Mouse (Mus musculus) forebrain, embryonic 12.5 days (tissue): ENCODE data around the gene Ppp6r2. TPM values are rescaled to one million over a fixed set of nuclear protein-coding genes. Genes with fewer than 3 reads are reported as not detected.
A peak's percentile ranks its signal among the peaks of the same experiment; 100 is the strongest.

Experiments
- ATAC-seq: fragments of 200-750 bp; cut with Nextera tagmentation; 2 replicates; pipeline ENCODE4 v1.8.0; 2017; ENCODE audit warnings: moderate TSS enrichment; ENCODE audit not compliant: low FRiP score
- H3K27ac ChIP-seq: fragments of 300-500 bp; sonication (generic); 2 replicates; pipeline ENCODE4 v1.5.1; 2016; ENCODE audit warnings: mild to moderate bottlenecking
- H3K27me3 ChIP-seq: fragments of 300-500 bp; sonication (generic); 2 replicates; pipeline ENCODE4 v1.6.1; 2016; ENCODE audit warnings: mild to moderate bottlenecking
- H3K36me3 ChIP-seq: fragments of 300-500 bp; sonication (generic); replicated peaks from 2 replicates; pipeline ENCODE4 v1.6.1; 2016; ENCODE audit warnings: mild to moderate bottlenecking
- H3K4me1 ChIP-seq: fragments of 300-500 bp; sonication (generic); 2 replicates; pipeline ENCODE4 v1.6.1; 2016
- H3K4me2 ChIP-seq: fragments of 300-500 bp; sonication (generic); 2 replicates; pipeline ENCODE4 v1.6.1; 2016; ENCODE audit warnings: mild to moderate bottlenecking, moderate library complexity
- H3K4me3 ChIP-seq: fragments of 300-500 bp; sonication (generic); replicated peaks from 2 replicates; pipeline ENCODE4 v1.5.1; 2016; ENCODE audit warnings: mild to moderate bottlenecking
- H3K9ac ChIP-seq: fragments of 300-500 bp; sonication (generic); 2 replicates; pipeline ENCODE4 v1.6.1; 2016; ENCODE audit warnings: mild to moderate bottlenecking
- H3K9me3 ChIP-seq: fragments of 300-500 bp; sonication (generic); 2 replicates; pipeline ENCODE4 v1.6.1; 2016
- WGBS: fragments of 180-500 bp; shearing (Covaris S2); methylation state at CpG from one replicate; pipeline ENCODE4 v1.1.7; 2016; 5-methylcytosine and 5-hydroxymethylcytosine counted together
- polyA plus RNA-seq: library from polyadenylated mRNA; unstranded; fragments of >200 nt; fragmentation: Nextera tagmentation; extraction: Ambion mirVana; gene quantifications from 2 replicates; pipeline ENCODE4 v1.2.1, GENCODE M21; 2016

Gene Ppp6r2
- polyA plus RNA-seq = 47.1 and 57.2 TPM in 2 replicates

DNA sequence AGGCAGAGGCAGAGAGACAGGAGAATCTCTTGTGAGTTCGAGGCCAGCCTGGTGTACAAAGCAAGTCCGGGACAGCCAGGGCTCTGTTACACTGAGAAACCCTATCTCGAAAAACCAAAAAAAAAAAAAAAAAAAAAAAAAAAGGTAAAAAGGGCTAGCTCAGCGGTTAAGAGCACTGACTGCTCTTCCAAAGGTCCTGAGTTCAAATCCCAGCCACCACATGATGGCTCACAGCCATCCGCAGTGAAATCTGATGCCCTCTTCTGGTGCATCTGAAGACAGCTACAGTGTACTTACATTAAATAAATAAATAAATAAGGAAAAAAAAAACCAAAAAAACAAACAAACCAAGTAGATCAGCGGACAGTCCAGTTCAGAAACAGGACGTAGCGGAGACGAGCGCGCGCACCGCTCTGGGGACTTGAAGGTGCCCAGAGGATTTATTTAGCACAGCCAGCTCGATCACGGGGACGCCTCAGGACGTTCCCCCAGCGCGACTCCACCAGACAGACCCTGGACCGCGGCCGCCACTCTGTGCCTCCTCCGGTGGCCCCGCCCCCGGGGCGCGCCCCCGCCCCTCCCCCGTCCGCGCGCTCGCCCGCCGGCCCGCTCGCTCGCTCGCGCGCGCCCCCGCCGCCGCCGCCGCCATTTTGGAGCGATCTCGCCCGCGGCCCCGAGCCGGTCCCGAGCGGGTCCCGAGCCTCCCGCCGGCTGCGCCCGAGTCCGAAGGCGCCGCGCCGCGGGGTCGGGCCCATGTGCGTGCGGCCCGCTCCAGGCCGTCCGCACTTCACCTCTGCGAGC, at the start of gene Ppp6r2:
Gene Ppp6r2 (plus strand): TSS at position 639 of the 801 bp plus-strand sequence.
- Histone ChIP-seq H3K9me3 (no peaks in the 10 kb centered on the region), H3K4me3 (peak within 1 kb of the TSS; percentile 83), H3K4me1 (peaks cover 22% of the 10 kb centered on the region), H3K4me2 (peak within 1 kb of the TSS; percentile 83), H3K36me3 (peaks cover 8% of the 10 kb centered on the region), H3K27ac (peak within 1 kb of the TSS; percentile 92), H3K9ac (peak within 1 kb of the TSS; percentile 98), H3K27me3 (no peaks in the 10 kb centered on the region)
- WGBS = 3% methylated on average over 73 of the region's 73 CpGs
- ATAC-seq = peak; percentile 89

DNA sequence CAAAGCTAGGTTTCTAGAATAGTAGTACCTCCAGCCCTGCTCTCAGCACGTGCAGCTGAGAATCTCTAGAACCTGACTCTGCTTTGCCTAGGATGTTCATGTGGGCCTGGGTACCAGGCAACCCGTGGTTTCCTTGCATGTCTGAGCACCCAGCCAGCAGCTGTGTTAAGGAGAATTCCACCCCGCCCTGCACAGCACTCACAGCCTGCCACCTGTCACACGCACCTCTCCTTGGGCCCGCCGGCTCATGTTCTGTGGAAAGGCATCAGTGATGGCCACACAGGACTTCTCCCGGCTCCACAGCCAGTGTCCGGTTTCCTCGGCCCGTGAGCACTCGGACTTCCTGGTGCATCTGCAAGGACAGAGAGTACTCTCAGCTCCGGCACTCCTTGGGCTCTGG, 45.9 kb upstream of the Ppp6r2 start:
- WGBS = 95% methylated on average over 12 of the region's 12 CpGs
- Histone ChIP-seq H3K27me3 (no peaks in the 10 kb centered on the region), H3K27ac (no peak overlapping the region), H3K9me3 (no peaks in the 10 kb centered on the region), H3K36me3 (peaks cover 96% of the 10 kb centered on the region), H3K4me2 (no peak overlapping the region), H3K4me1 (peaks cover 18% of the 10 kb centered on the region), H3K9ac (no peak overlapping the region), H3K4me3 (no peak overlapping the region)
- ATAC-seq = no peak

DNA sequence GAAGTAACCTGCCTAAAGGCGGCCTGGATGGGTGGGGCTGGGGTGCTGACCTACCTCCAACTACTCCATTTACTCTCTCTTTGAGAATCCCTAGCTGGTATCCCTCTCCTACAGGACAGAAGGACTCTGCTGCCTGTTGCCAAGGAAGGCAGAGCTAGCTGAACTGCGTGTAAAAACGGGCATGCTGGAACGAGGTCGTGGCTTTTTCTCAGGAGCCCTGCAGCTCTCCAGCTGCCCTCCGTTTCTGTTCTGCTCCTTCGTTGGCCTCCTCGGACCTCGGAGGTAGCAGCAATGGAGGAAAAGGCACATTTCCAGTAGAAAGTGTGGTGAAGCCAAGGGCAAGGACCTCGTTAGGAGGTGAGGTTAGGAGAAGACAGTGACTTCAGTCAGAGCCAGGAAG, 42.4 kb upstream of the Ppp6r2 start:
- ATAC-seq = no peak
- peak overlapping the region; percentile 26 for H3K4me2 ChIP-seq
- no peaks in the 10 kb centered on the region for H3K27me3 ChIP-seq
- H3K27ac ChIP-seq = peak overlapping the region; percentile 65
- 62% methylated on average over 10 of the region's 10 CpGs for WGBS
- H3K4me1 ChIP-seq = peaks cover 51% of the 10 kb centered on the region
- H3K9me3 ChIP-seq = no peaks in the 10 kb centered on the region
- H3K4me3 ChIP-seq = no peak overlapping the region
- peaks cover 66% of the 10 kb centered on the region for H3K36me3 ChIP-seq
- H3K9ac ChIP-seq = no peak overlapping the region

DNA sequence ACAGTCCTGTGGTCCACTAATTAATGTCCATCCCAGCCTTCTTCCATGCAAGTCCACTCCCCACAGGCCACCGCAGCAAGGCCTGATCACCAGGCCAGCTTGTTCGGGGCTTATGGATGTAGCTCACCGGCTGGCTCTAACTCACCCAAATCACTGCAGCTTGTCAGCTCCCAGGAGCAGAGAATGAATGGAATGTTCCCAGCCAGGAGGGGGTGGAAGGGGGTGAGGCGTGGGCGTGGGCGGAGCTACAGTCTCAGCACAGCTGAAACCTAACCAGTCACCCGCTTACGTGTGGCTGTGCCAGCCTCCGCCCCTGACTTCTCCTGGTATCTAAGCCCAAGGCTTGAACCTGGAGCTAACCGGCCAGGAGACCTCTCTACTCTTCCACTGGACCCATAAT, 41.9 kb upstream of the Ppp6r2 start:
- no peaks in the 10 kb centered on the region for H3K9me3 ChIP-seq
- peak; percentile 62 for ATAC-seq
- peaks cover 61% of the 10 kb centered on the region for H3K36me3 ChIP-seq
- H3K4me1 ChIP-seq = peaks cover 56% of the 10 kb centered on the region
- 4% methylated on average over 10 of the region's 10 CpGs for WGBS
- peak overlapping the region; percentile 26 for H3K4me2 ChIP-seq
- H3K27me3 ChIP-seq = no peaks in the 10 kb centered on the region
- H3K9ac ChIP-seq = peak overlapping the region; percentile 36
- H3K4me3 ChIP-seq = no peak overlapping the region
- peak overlapping the region; percentile 65 for H3K27ac ChIP-seq

DNA sequence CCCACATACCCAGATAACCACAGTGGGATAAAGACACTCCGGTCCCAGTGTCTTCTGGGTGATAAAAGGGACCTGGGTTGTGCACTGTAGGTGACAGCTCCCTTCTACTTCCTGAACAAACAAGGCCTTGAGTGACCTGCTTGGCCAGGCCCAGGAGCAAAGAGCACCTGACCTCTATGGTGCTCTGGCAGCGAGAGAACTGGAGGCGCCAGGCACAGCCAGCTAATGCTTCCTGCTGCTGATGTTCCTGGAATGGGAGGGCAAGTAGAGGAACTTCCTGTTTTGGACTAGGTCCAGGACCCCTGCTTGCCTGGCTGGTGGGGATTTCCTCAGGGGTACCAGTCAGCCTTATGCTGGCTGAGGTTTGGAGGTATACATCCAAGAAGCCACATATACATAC, 41.3 kb upstream of the Ppp6r2 start:
- no peak overlapping the region for H3K4me3 ChIP-seq
- 80% methylated on average over 3 of the region's 3 CpGs for whole genome bisulfite sequencing
- no peak overlapping the region for H3K9ac ChIP-seq
- H3K27me3 ChIP-seq = no peaks in the 10 kb centered on the region
- peaks cover 54% of the 10 kb centered on the region for H3K36me3 ChIP-seq
- no peak for ATAC-seq
- H3K27ac ChIP-seq = no peak overlapping the region
- H3K4me1 ChIP-seq = peaks cover 63% of the 10 kb centered on the region
- H3K9me3 ChIP-seq = no peaks in the 10 kb centered on the region
- H3K4me2 ChIP-seq = no peak overlapping the region

DNA sequence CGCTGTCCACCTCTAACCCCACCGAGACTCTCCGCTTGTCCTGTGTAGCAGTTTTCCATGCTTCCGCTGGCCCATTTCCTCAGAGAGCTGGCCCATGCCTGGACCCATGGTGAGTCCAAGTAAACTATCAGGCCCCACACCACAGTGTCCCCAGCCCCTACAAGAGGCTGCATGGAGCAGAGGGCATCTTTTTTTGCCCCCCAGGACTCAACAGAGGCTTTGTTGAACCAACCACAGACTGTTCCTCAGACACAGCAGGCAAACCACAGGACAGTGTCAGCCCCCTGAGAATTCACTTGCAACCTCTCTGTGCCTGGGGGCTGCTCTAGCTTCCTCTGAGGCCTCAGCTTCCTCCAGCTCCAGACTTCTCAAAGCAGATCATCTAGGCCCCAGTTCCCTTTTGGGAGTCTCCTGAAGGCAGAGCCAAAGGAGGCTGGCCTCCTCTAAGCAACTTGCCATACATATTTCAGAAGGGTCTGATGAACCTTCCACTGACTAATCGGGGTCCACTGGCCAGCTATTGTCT, 39.8 kb upstream of the Ppp6r2 start:
- ATAC-seq = no peak
- H3K4me1 ChIP-seq = peaks cover 78% of the 10 kb centered on the region

DNA sequence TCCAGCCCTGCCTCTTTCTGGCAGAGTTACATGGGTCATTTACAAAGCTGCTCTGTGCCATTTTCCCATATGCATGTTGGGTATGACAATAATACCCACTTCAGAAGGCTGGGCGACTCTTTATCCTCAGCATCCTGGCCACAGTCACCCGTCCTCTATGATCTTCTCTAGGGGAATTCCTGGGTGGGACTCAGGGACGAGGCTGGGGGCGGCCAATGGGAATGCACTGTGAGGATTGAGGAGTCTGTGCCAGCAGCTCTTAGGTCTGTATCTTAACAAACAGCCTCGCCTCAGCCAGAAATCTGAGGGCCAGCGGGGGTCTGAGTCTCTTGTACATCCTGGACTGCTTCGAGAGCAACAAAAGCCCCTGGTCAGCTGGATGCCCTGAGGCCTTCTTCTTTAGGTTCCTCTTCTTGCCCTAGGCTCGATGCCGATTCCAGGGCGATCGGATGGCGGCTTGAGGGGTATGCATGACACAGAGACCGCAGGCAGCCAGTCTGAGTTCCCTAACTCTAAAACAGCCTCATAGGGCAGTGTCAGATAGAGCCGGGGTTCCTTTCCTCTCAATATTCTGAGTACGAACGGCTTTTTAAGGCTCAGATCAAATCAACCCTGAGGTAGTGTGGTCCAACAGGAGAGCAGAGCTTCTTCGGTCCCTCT, 38.9 kb upstream of the Ppp6r2 start:
- Histone ChIP-seq H3K9ac (peak overlapping the region; percentile 68), H3K4me2 (peak overlapping the region; percentile 92), H3K9me3 (no peaks in the 10 kb centered on the region), H3K27ac (peak overlapping the region; percentile 86), H3K27me3 (no peaks in the 10 kb centered on the region), H3K36me3 (peaks cover 33% of the 10 kb centered on the region), H3K4me1 (peaks cover 86% of the 10 kb centered on the region), H3K4me3 (peak overlapping the region; percentile 49)
- no peak for ATAC-seq
- 23% methylated on average over 17 of the region's 17 CpGs for WGBS

More for the DNA sequence above, 39.8 kb upstream of the Ppp6r2 start:
- no peak overlapping the region for H3K4me3 ChIP-seq
- WGBS = 94% methylated on average over 5 of the region's 5 CpGs
- H3K4me2 ChIP-seq = peak overlapping the region; percentile 8
- no peak overlapping the region; the same call in 1 of the 2 replicates for H3K27ac ChIP-seq
- no peaks in the 10 kb centered on the region for H3K27me3 ChIP-seq
- peaks cover 39% of the 10 kb centered on the region for H3K36me3 ChIP-seq
- no peaks in the 10 kb centered on the region for H3K9me3 ChIP-seq
- no peak overlapping the region for H3K9ac ChIP-seq

DNA sequence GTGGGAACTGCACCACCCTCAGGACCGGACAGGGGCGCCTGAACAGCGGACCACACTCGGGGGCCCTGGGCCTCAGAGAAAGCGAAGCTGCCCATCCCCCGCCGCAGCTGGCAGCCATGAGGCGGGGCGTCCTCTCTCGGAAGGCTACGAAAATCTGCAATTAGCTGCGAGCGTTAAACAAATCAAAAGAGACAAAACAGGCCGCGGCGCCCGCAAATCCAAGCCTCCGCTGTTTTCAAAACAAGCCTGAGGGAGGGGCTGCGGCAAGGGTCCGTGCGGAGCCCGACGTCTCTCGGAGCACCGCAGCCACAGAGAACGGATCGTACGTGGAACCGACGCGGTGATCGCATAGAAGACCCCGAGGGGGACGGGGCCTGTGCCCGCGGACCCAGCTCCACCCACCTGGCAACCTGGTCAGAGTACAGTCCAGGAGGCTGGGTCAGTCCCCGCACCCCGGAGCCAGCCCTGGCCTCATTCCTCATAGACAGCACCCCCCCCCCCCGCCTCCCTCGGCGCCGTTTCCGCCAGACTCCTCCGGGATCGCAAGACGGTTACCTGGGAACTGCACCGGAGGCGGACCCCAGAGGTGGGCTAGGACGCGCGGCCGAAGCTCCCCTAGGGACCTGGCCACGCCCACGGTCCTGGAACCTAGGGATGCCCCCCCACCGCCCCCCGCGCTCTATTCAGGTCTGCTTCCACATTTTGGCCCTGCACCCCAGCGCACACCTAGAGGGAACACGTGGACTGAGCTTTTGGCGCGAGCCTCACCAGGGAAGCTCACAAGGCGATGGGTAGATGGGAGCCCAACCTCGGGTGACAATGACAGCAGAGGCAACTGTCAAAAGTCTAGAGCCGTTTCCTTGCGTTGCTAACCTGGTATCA, 38.1 kb upstream of the Ppp6r2 start:
- WGBS = under 1% methylated on average over 62 of the region's 65 CpGs

DNA sequence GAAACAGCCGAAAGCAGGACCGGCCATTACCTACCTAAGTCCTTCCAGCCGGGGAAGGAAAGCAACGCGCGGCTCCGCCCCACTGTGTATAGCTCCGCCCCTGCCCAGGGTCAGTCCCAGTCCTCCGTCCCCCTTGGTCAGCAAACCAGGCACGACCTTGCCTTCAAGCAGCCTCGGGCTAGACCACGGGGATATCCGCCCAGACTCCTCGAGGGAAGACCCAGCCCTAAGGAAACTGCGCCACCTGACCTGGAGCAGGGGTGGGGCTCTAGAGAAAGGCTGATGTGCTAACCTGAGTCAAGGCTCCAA, 37.5 kb upstream of the Ppp6r2 start:
- Histone ChIP-seq H3K9ac (peak overlapping the region; percentile 68), H3K4me1 (peaks cover 98% of the 10 kb centered on the region), H3K27me3 (no peaks in the 10 kb centered on the region), H3K4me2 (peak overlapping the region; percentile 92), H3K4me3 (peak overlapping the region; percentile 49), H3K27ac (no peak overlapping the region), H3K9me3 (no peaks in the 10 kb centered on the region), H3K36me3 (peaks cover 19% of the 10 kb centered on the region)
- peak; percentile 45 for ATAC-seq
- 1% methylated on average over 15 of the region's 15 CpGs for WGBS

More for the DNA sequence above, 38.1 kb upstream of the Ppp6r2 start:
- H3K27ac ChIP-seq = peak overlapping the region; percentile 86
- H3K27me3 ChIP-seq = no peaks in the 10 kb centered on the region
- peak overlapping the region; percentile 49 for H3K4me3 ChIP-seq
- H3K36me3 ChIP-seq = peaks cover 25% of the 10 kb centered on the region
- H3K4me1 ChIP-seq = peaks cover 95% of the 10 kb centered on the region
- H3K9me3 ChIP-seq = no peaks in the 10 kb centered on the region
- H3K4me2 ChIP-seq = peak overlapping the region; percentile 92
- H3K9ac ChIP-seq = peak overlapping the region; percentile 68
- ATAC-seq = peak; percentile 65

DNA sequence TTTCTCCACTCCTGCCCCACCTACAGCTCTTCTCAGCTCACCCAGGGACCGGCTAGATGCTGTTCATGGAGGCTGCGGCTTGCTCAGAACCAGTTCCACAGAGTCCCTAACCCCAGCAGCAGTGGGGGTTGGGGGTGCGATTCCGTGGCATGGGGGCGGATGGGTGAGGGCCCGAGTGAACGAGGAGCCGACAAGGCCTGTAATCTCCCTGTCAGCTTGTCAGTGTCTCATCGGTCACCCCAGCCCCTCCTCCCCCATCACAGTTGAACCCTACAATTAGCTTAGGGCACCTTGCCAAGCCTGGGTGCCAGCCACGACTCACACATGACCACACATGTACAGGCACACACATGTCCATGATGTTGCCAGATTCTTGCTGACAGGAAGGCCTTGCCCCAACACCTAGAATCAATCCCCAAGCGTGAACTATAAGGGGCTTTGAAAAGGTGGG, 36.4 kb upstream of the Ppp6r2 start:
- Histone ChIP-seq H3K4me3 (no peak overlapping the region), H3K9ac (no peak overlapping the region), H3K4me1 (peaks cover 98% of the 10 kb centered on the region), H3K27ac (no peak overlapping the region), H3K36me3 (peaks cover 10% of the 10 kb centered on the region), H3K9me3 (no peaks in the 10 kb centered on the region), H3K27me3 (no peaks in the 10 kb centered on the region), H3K4me2 (peak overlapping the region; percentile 92)
- WGBS = 56% methylated on average over 11 of the region's 11 CpGs
- ATAC-seq = no peak

DNA sequence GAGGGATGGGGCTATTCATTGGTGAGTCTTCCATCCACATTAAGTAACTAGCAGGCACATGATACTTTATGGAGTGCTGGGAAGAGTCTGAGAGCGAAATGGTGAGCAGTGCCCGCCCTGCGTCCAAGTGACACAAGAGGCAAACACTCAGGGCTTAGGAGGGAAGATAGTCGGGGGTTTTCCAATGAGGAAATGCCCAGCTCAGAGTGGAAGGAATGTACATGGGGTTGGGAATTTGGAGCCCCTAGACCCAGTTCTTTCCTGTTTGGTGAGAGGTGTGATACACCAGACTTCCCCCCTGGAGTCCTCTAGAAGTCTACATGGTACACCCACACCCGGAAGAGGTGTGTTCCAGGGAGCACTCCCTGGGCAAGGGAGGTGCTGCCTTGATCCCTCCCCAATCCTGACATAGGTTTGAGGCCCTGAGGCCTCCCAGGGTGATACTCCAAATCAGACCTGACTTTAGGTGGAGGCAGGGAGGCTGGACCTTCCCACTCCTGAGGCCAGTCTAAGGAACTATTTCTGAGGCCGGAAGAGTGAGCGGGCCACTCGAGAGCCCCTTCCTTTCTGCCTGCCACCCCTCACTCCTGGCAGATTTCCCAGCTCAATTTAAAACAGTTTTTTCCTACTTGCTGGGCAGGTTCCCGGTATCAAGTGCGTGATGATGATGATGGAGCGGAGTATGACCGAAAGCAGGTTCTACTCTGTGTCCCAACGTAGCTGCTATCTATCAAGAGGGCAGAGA, 35.8 kb upstream of the Ppp6r2 start:
- Histone ChIP-seq H3K4me1 (peaks cover 93% of the 10 kb centered on the region), H3K4me2 (no peak overlapping the region), H3K4me3 (no peak overlapping the region), H3K36me3 (peaks cover 6% of the 10 kb centered on the region; the same call in 1 of the 2 replicates), H3K9ac (no peak overlapping the region), H3K27ac (0 out of 2 replicates have a peak overlapping the region, but pooled peaks have one; percentile 36), H3K27me3 (no peaks in the 10 kb centered on the region), H3K9me3 (no peaks in the 10 kb centered on the region)
- no peak for ATAC-seq
- 79% methylated on average over 13 of the region's 13 CpGs for WGBS
